Mouse (Mus musculus): ENCODE measurements around the gene Bcl2l1. TPM values are rescaled to one million over a fixed set of nuclear protein-coding genes. Genes with fewer than 3 reads are reported as not detected.
A peak's percentile ranks its signal among the peaks of the same experiment; 100 is the strongest.

Gene Bcl2l1
- polyA plus RNA-seq, 1 experiment: 99.2 TPM

GRCm38 (mm10) chr2:152793381-152793780, 38.1 kb downstream of the Bcl2l1 start:
- Histone ChIP-seq H3K27ac (ENCODE audit: insufficient read depth, low read length) (0 out of 2 replicates have a peak overlapping the region, but pooled peaks have one; percentile 27), H3K4me1 (ENCODE audit: control insufficient read depth, insufficient read depth, low read length) (peaks cover 43% of the 10 kb centered on the region), H3K4me3 (ENCODE audit: insufficient read depth, low read length) (no peak overlapping the region)
- no peak for TF ChIP-seq POLR2A (IDR thresholded peaks at IDR 0.05; ENCODE audit: extremely low read depth, insufficient read depth, low read length)

GRCm38 (mm10) chr2:152792461-152792860, 39.1 kb downstream of the Bcl2l1 start:
- Histone ChIP-seq H3K4me1 (ENCODE audit: control insufficient read depth, insufficient read depth, low read length) (peaks cover 45% of the 10 kb centered on the region), H3K27ac (ENCODE audit: insufficient read depth, low read length) (peak overlapping the region; percentile 66; the same call in 1 of the 2 replicates), H3K4me3 (ENCODE audit: insufficient read depth, low read length) (no peak overlapping the region)
- TF ChIP-seq POLR2A (IDR thresholded peaks at IDR 0.05; ENCODE audit: extremely low read depth, insufficient read depth, low read length): no peak
- no peak for TF ChIP-seq CTCF (IDR thresholded peaks at IDR 0.05; ENCODE audit: extremely low read depth, insufficient read depth, low read length)

- H3K4me1 ChIP-seq (ENCODE audit: control insufficient read depth, insufficient read depth, low read length): peaks cover 56% of the 10 kb centered on the region
- H3K4me3 ChIP-seq (ENCODE audit: insufficient read depth, low read length): no peak overlapping the region
- TF ChIP-seq CTCF (IDR thresholded peaks at IDR 0.05; ENCODE audit: extremely low read depth, insufficient read depth, low read length) (no peak), POLR2A (IDR thresholded peaks at IDR 0.05; ENCODE audit: extremely low read depth, insufficient read depth, low read length) (no peak)
- peak overlapping the region; percentile 67 for H3K27ac ChIP-seq (ENCODE audit: insufficient read depth, low read length)
Observed at GRCm38 (mm10) chr2:152789591-152789999, 41.9 kb downstream of the Bcl2l1 start.

DNA sequence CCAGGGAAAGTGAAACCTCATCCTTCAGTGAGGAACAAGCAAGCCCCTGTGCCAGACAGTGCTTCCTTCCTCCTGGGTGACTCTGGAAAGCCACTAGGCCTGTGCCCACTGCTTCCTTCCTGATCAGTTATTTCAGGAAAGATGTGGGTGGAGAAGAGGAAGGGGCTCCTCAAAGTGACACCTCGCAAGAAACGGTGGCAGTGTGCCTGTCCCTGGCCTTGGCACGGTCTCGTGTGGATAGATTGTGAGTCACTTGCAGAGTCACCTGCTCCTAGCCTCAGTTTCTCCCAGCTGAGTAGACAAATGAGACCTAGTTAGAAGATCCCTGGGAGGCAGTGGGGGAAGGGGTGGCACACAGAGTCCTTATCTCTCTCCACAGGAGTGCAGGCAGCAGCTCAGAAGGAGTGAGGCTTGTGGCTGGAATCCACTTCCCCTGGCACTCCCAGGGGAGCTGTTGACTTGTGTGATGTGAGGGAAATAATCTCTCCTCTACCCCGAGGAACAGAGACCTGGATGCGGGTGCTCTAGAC, 42.6 kb downstream of the Bcl2l1 start:
- Histone ChIP-seq H3K4me3 (ENCODE audit: insufficient read depth, low read length) (no peak overlapping the region), H3K4me1 (ENCODE audit: control insufficient read depth, insufficient read depth, low read length) (peaks cover 50% of the 10 kb centered on the region), H3K27ac (ENCODE audit: insufficient read depth, low read length) (peak overlapping the region; percentile 67)
- TF ChIP-seq POLR2A (IDR thresholded peaks at IDR 0.05; ENCODE audit: extremely low read depth, insufficient read depth, low read length) (no peak), CTCF (IDR thresholded peaks at IDR 0.05; ENCODE audit: extremely low read depth, insufficient read depth, low read length) (no peak)

GRCm38 (mm10) chr2:152787543-152787942, 44.0 kb downstream of the Bcl2l1 start:
- Histone ChIP-seq H3K4me1 (ENCODE audit: control insufficient read depth, insufficient read depth, low read length) (peaks cover 44% of the 10 kb centered on the region), H3K27ac (ENCODE audit: insufficient read depth, low read length) (peak overlapping the region; percentile 30; the same call in 1 of the 2 replicates), H3K4me3 (ENCODE audit: insufficient read depth, low read length) (no peak overlapping the region)
- TF ChIP-seq POLR2A (IDR thresholded peaks at IDR 0.05; ENCODE audit: extremely low read depth, insufficient read depth, low read length) (no peak), CTCF (IDR thresholded peaks at IDR 0.05; ENCODE audit: extremely low read depth, insufficient read depth, low read length) (no peak)

DNA sequence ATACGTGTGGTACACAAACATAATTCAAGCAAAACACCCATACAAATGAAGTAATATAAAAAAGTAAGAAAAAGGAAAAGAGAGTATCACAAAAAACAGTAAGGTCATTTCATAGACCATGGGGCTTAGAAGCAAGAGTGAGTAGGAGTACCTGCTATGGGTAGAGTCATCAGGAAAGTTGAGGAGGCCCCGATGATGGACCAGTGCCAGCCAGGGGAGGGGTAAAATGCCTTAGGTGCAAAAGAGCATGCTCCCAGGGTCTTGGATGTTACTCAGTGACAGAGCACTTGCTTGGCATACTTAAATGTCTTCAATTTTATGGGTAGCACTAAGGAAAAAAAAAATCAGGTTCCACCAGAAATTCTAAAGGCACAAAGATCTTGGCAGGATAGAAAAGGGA, 44.4 kb downstream of the Bcl2l1 start:
- H3K4me1 ChIP-seq (ENCODE audit: control insufficient read depth, insufficient read depth, low read length): peaks cover 42% of the 10 kb centered on the region
- H3K27ac ChIP-seq (ENCODE audit: insufficient read depth, low read length): peak overlapping the region; percentile 30; the same call in 1 of the 2 replicates
- no peak for TF ChIP-seq POLR2A (IDR thresholded peaks at IDR 0.05; ENCODE audit: extremely low read depth, insufficient read depth, low read length)
- TF ChIP-seq CTCF (IDR thresholded peaks at IDR 0.05; ENCODE audit: extremely low read depth, insufficient read depth, low read length): no peak
- H3K4me3 ChIP-seq (ENCODE audit: insufficient read depth, low read length): no peak overlapping the region

DNA sequence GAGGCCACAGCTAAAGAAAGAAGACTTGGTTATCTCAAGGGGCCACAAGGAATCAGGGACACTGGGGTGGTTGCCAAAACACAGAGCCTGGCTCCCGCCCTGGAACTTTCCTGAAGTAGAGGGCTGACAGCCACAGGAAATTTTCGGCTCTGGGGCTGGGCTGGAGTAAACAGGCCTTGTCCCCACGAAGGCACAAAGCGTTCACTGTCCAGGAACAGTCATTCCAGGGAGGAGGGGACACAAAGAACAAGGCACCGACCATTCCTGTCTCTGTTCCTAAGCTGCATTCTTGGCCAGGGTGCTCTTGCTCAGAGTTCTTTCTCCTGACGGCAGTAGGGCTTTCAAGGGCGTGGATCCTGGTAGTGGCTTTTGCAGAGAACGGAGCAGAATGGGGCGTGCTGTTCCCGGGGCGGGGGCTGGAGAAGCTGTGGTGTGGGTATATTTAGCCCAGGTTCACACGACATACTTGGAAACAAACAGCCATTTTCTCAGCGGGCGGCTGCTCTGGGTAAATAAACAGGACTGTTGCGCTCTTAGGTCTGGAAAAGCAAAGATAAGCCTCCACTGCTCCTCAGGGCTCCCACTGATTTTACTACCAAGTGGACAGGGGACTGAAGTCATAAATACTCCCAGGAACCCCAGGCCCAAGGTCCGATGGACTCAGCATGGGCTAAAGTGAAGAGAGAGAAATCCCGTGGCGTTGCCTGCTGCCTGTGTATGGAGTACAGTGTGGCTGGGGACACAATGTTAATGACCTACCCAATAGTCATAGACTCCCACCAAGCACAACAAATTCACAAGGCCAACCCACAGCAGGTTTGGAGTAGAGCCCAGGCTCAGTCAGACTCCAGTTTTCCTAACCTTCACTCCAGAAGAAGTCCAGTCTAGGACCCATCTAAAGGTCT, 45.8 kb downstream of the Bcl2l1 start:
- no peak for TF ChIP-seq CTCF (IDR thresholded peaks at IDR 0.05; ENCODE audit: extremely low read depth, insufficient read depth, low read length)
- no peak for TF ChIP-seq POLR2A (IDR thresholded peaks at IDR 0.05; ENCODE audit: extremely low read depth, insufficient read depth, low read length)
- peaks cover 38% of the 10 kb centered on the region for H3K4me1 ChIP-seq (ENCODE audit: control insufficient read depth, insufficient read depth, low read length)
- H3K4me3 ChIP-seq (ENCODE audit: insufficient read depth, low read length): no peak overlapping the region
- H3K27ac ChIP-seq (ENCODE audit: insufficient read depth, low read length): peak overlapping the region; percentile 91

- no peak overlapping the region for H3K4me3 ChIP-seq (ENCODE audit: insufficient read depth, low read length)
- H3K27ac ChIP-seq (ENCODE audit: insufficient read depth, low read length): peak overlapping the region; percentile 91
- TF ChIP-seq POLR2A (IDR thresholded peaks at IDR 0.05; ENCODE audit: extremely low read depth, insufficient read depth, low read length) (no peak), CTCF (IDR thresholded peaks at IDR 0.05; ENCODE audit: extremely low read depth, insufficient read depth, low read length) (no peak)
- peaks cover 34% of the 10 kb centered on the region for H3K4me1 ChIP-seq (ENCODE audit: control insufficient read depth, insufficient read depth, low read length)
Observed at GRCm38 (mm10) chr2:152784640-152785039, 46.9 kb downstream of the Bcl2l1 start.

- H3K27ac ChIP-seq (ENCODE audit: insufficient read depth, low read length): peak overlapping the region; percentile 57; the same call in 1 of the 2 replicates
Observed at GRCm38 (mm10) chr2:152783241-152783640, 48.3 kb downstream of the Bcl2l1 start.

More at GRCm38 (mm10) chr2:152783241-152783640, 48.3 kb downstream of the Bcl2l1 start:
- Histone ChIP-seq H3K4me3 (ENCODE audit: insufficient read depth, low read length) (no peak overlapping the region), H3K4me1 (ENCODE audit: control insufficient read depth, insufficient read depth, low read length) (peaks cover 20% of the 10 kb centered on the region)
- TF ChIP-seq POLR2A (IDR thresholded peaks at IDR 0.05; ENCODE audit: extremely low read depth, insufficient read depth, low read length) (no peak), CTCF (IDR thresholded peaks at IDR 0.05; ENCODE audit: extremely low read depth, insufficient read depth, low read length) (no peak)
